Mouse (Mus musculus) cerebellum, adult 11-12 months (tissue): ENCODE measurements around the gene Vmn2r32.
"Not testable (repeated sequence)": the region's sequence is repeated elsewhere in the genome, so short reads cannot be mapped to it uniquely, and the experiment has no call there.

Source experiments
- DNase-seq: peaks from one replicate; pipeline ENCODE4 v3.0.0; 2022

The Vmn2r32 gene

GRCm38 (mm10) chr7:7479918-7480317, at the start of gene Vmn2r32:
Gene Vmn2r32 (minus strand): TSS chr7:7480018.
- DNase-seq = not testable (repeated sequence)
